Mouse (Mus musculus) spleen, adult 10 weeks (tissue): Measurements from ENCODE around the gene Coq8a. TPM values are rescaled to one million over a fixed set of nuclear protein-coding genes. Genes with fewer than 3 reads are reported as not detected.

Experiments used
- polyA plus RNA-seq: library from polyadenylated mRNA; stranded (reverse); fragments of 350-450 nt; fragmentation: Illumina TruSeq; extraction: RNeasy Lipid Tissue Mini Kit (QIAGEN cat#74804); gene quantifications from one replicate; pipeline ENCODE4 v1.2.3, GENCODE M21; 2015; ENCODE audit warnings: low replicate concordance; ENCODE audit not compliant: insufficient read depth

Coq8a gene
- 34.8 TPM for polyA plus RNA-seq

GRCm38 (mm10) chr1:180198959-180199714, at the start of gene Coq8a:
Gene Coq8a, minus strand, starts transcription at chr1:180199602.

Other genes starting within 250 kb of the Coq8a start
- 9.6 TPM for gene Cdc42bpa, start 239.1 kb downstream of the Coq8a start, polyA plus RNA-seq
- gene Psen2, start 63.8 kb upstream of the Coq8a start, polyA plus RNA-seq, result 31.9 TPM
- gene Itpkb, start 130.9 kb upstream of the Coq8a start, polyA plus RNA-seq, result 33.0 TPM